Mouse (Mus musculus) heart, adult 2 months (tissue): ENCODE data around the gene Arhgef25. TPM values are rescaled to one million over a fixed set of nuclear protein-coding genes. Genes with fewer than 3 reads are reported as not detected.
"Not testable (repeated sequence)": the region's sequence is repeated elsewhere in the genome, so short reads cannot be mapped to it uniquely, and the experiment has no call there.

Source experiments
- DNase-seq, 2 experiments: peaks; one replicate each; pipeline ENCODE4 v3.0.0; 2021
- H3K27ac ChIP-seq: fragments of 200-600 bp; 2 replicates; pipeline ENCODE4 v1.8.1; 2022
- H3K27me3 ChIP-seq: fragments of 200-500 bp; 2 replicates; pipeline ENCODE4 v1.6.1; 2012; ENCODE audit warnings: mild to moderate bottlenecking, low read length, inconsistent platforms, mixed read lengths; ENCODE audit not compliant: control insufficient read depth, insufficient read depth
- H3K36me3 ChIP-seq: fragments of 200-500 bp; 2 replicates; pipeline ENCODE4 v1.6.1; 2012; ENCODE audit warnings: low read length, inconsistent platforms; ENCODE audit not compliant: control insufficient read depth, insufficient read depth
- H3K4me1 ChIP-seq: fragments of 200-500 bp; 2 replicates; pipeline ENCODE4 v1.6.1; 2011; ENCODE audit warnings: low read length; ENCODE audit not compliant: control insufficient read depth, insufficient read depth
- H3K4me3 ChIP-seq: fragments of 200-600 bp; 2 replicates; pipeline ENCODE4 v1.8.1; 2022
- H3K79me2 ChIP-seq: fragments of 200-500 bp; replicated peaks from 2 replicates; pipeline ENCODE4 v1.6.1; 2012; ENCODE audit warnings: mild to moderate bottlenecking, inconsistent platforms, low read length, moderate library complexity, mixed read lengths; ENCODE audit not compliant: control insufficient read depth, insufficient read depth
- H3K9ac ChIP-seq: fragments of 200-500 bp; 2 replicates; pipeline ENCODE4 v1.6.1; 2012; ENCODE audit warnings: low read depth, mild to moderate bottlenecking, control low read depth, inconsistent platforms, low read length, mixed read lengths
- CTCF ChIP-seq: fragments of 200-600 bp; IDR thresholded peaks from 2 replicates; pipeline ENCODE4 v1.8.1; 2022; ENCODE audit warnings: antibody characterized with exemption, mild to moderate bottlenecking, moderate library complexity
- EP300 ChIP-seq: fragments of 200-500 bp; IDR thresholded peaks from 2 replicates; pipeline ENCODE4 v1.6.1; 2011; ENCODE audit warnings: low read depth, low read length, control low read depth; ENCODE audit not compliant: insufficient read depth
- POLR2A ChIP-seq: fragments of 200-500 bp; IDR thresholded peaks from 2 replicates; pipeline ENCODE4 v1.6.1; 2011; ENCODE audit warnings: mild to moderate bottlenecking, low read depth, low read length, control low read depth; ENCODE audit not compliant: insufficient read depth
- WGBS: fragments of 180-500 bp; shearing (Covaris S2); methylation state at CpG from one replicate; pipeline ENCODE4 v1.1.7; 2018; 5-methylcytosine and 5-hydroxymethylcytosine counted together
- intact Hi-C: fragments of 180-260 bp; cut with DNase I; formaldehyde crosslinking; loops from one replicate; pipeline ENCODE4 v1.15.1; 2025
- polyA plus RNA-seq: library from polyadenylated mRNA; depleted of rRNA; stranded (reverse); fragments of >200 nt; gene quantifications from 2 replicates; pipeline ENCODE4 v1.2.3, GENCODE M21; 2012
- total RNA-seq, 2 experiments: library from RNA; stranded (reverse); gene quantifications; 2 replicates each; pipeline ENCODE4 v1.2.3; 2021

Arhgef25 gene
- total and polyA plus RNA-seq, 3 experiments, result 9.8 to 18.2 (median 10.1) TPM

DNA sequence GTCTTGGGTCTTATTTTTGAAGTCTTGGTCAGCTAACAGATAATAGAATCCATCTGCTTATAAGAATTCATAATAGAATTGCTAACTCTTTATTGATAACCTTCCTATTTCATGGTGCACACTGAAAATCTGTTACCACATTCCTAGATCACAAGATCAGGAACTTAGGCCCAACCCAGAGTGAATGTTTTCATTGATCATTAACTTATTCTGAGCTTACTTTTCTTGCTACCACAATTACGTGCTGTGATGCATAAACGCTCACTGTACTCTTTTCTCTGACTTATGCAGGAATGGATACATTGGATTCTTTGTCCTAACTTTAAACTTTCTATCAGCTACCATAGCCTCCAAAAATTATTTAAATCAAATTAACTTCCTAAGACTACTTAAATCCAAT lies 35.6 kb downstream of the Arhgef25 start:
- Histone ChIP-seq H3K27me3 (no peaks in the 10 kb centered on the region), H3K79me2 (no peaks in the 10 kb centered on the region), H3K27ac (no peak overlapping the region), H3K4me1 (no peaks in the 10 kb centered on the region), H3K4me3 (no peak overlapping the region), H3K36me3 (no peaks in the 10 kb centered on the region), H3K9ac (no peak overlapping the region)
- WGBS, result 97% methylated on average over 2 of the region's 2 CpGs
- DNase-seq, result no peak
- TF ChIP-seq CTCF, result no peak
- no peak for TF ChIP-seq EP300
- no peak for TF ChIP-seq POLR2A
- intact Hi-C loops, result no loop called here

DNA sequence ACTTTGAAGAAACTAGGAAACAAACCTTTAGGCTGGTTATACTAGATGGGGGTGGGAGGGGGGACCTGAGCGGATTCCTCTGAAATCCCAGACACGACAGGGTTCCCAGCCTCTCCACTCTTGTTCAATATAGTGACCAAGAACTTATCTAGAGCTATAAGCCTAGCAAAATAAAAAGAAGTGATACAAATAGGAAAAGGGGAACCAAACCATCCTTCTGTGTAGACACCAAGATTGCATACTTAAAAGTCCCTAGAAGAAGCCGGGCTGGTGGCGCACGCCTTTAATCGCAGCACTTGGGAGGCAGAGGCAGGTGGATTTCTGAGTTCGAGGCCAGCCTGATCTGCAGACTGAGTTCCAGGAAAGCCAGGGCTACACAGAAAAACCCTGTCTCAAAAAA lies 36.6 kb downstream of the Arhgef25 start:
- TF ChIP-seq EP300 (no peak), CTCF (no peak), POLR2A (no peak)
- WGBS, result 93% methylated on average over 7 of the region's 7 CpGs
- Histone ChIP-seq H3K9ac (no peak overlapping the region), H3K4me3 (no peak overlapping the region), H3K79me2 (no peaks in the 10 kb centered on the region), H3K27ac (no peak overlapping the region), H3K36me3 (no peaks in the 10 kb centered on the region), H3K4me1 (no peaks in the 10 kb centered on the region), H3K27me3 (no peaks in the 10 kb centered on the region)
- intact Hi-C loops, result no loop called here
- no peak for DNase-seq

DNA sequence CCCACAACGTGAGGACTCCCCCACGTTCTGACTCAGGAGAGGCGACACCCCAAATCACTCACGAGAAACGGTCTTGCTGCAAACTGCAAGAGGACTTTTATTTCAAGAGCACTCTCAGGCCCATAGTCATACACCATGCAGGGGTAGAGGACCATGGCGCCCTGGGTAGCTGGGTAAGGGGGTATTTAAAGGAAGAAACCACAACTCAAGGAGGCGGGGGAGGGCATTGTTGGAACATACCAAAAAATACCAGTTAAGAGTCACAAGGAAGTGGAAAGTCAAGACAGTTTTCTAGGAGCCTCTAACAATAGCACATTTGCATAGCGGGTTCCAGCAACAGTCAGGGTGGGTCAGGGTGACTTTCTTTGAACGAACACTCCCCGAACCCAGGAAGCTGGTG lies 37.3 kb downstream of the Arhgef25 start:
- 82% methylated on average over 10 of the region's 10 CpGs for WGBS
- H3K36me3 ChIP-seq, H3K27ac ChIP-seq, H3K9ac ChIP-seq, intact Hi-C loops, DNase-seq, H3K27me3 ChIP-seq, H3K4me1 ChIP-seq, H3K79me2 ChIP-seq, H3K4me3 ChIP-seq: not testable (repeated sequence)

DNA sequence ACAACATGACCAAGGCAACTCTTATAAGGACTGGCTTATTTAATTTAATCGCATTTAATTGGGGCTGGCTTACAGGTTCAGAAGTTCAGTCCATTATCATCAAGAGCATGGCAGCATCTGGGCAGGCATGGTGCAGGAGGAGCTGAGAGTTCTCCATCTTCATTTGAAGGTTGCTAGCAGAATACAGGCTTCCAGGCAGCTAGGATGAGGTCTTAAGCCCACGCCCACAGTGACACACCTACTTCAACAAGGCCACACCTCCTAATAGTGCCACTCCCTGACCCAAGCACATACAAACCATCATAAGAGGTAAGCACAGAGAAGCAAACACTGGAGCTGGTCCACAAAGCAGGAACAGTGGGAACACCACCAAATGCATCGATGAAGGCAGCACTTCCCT lies 38.6 kb downstream of the Arhgef25 start:
- H3K36me3 ChIP-seq, DNase-seq, H3K4me3 ChIP-seq, intact Hi-C loops, H3K27me3 ChIP-seq, H3K79me2 ChIP-seq, H3K4me1 ChIP-seq, H3K27ac ChIP-seq, H3K9ac ChIP-seq: not testable (repeated sequence)
- 86% methylated on average over 3 of the region's 3 CpGs for WGBS

DNA sequence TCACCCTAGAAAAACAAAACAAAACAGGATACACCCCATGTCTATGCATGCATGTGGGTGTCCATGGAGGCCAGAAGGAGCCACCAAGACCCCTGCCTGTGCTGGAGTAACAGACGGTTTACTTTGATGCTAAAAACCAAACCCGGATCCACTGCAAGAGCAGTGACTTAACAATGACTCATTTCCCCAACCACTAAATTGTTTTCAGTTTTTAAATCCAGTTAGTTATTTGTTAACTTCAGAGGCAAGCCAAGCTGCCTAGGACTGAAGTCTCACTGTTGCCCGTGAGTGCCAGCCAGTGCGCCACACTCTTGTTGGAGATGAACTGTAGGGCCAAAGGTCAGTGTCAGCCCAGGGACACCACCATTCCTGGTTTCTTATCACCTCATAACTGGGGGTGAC lies 39.4 kb downstream of the Arhgef25 start:
- 66% methylated on average over 4 of the region's 4 CpGs for WGBS
- Histone ChIP-seq H3K79me2 (no peaks in the 10 kb centered on the region), H3K9ac (no peak overlapping the region), H3K4me3 (no peak overlapping the region), H3K4me1 (no peaks in the 10 kb centered on the region), H3K27me3 (no peaks in the 10 kb centered on the region), H3K27ac (no peak overlapping the region), H3K36me3 (no peaks in the 10 kb centered on the region)
- TF ChIP-seq CTCF, result no peak
- no peak for TF ChIP-seq POLR2A
- TF ChIP-seq EP300, result no peak
- intact Hi-C loops, result no loop called here
- no peak for DNase-seq

DNA sequence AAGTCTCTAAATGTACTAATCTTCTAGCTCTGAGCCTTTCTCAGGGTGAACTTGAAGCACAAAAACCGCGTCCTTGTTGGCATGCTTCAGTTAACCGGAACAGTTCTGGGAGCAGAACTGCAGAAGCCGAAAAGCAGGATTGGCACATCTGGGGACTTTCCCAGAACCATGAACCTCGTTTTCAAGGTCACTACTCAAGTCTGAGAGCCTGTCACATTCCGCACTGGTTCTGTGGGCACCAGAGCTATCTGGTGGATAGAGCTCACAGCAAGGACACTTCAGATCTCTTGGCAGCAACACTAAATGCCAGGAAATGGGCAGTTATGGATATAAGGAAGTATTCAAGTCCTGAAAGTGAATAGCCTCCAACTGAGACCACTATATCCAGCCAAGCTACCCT lies 42.7 kb downstream of the Arhgef25 start:
- no peak overlapping the region for H3K9ac ChIP-seq
- WGBS, result 56% methylated on average over 6 of the region's 6 CpGs
- no peaks in the 10 kb centered on the region for H3K4me1 ChIP-seq
- no peak for DNase-seq
- H3K4me3 ChIP-seq, result no peak overlapping the region
- H3K27ac ChIP-seq, result no peak overlapping the region
- no peaks in the 10 kb centered on the region for H3K36me3 ChIP-seq
- intact Hi-C loops, result no loop called here
- H3K27me3 ChIP-seq, result no peaks in the 10 kb centered on the region
- TF ChIP-seq POLR2A, result no peak
- TF ChIP-seq CTCF, result no peak
- no peak for TF ChIP-seq EP300
- H3K79me2 ChIP-seq, result no peaks in the 10 kb centered on the region

DNA sequence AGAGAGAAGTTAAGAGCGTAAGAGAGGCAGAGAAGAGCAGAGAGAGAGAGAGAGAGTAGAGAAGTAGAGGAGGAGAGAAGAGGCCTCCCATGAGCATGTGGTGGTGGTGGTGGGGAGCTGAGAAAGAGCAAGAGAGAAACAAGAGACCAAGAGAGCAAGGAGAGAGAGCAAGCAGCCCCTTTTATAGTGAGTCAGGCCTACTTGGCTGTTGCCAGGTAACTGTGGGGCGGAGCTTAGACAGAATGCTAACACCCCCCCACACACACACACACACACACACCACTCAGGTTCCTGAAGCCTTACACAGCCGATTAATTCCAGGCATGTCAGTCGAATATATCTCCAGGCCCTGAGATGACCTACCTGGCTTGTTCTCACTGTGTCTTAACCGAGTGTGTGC lies 44.6 kb downstream of the Arhgef25 start:
- H3K27ac ChIP-seq, result no peak overlapping the region
- intact Hi-C loops, result no loop called here
- H3K9ac ChIP-seq, result no peak overlapping the region
- no peaks in the 10 kb centered on the region for H3K79me2 ChIP-seq
- no peak for DNase-seq
- H3K4me3 ChIP-seq, result no peak overlapping the region
- no peaks in the 10 kb centered on the region for H3K4me1 ChIP-seq
- WGBS, result 74% methylated on average over 5 of the region's 5 CpGs
- H3K36me3 ChIP-seq, result no peaks in the 10 kb centered on the region
- H3K27me3 ChIP-seq, result no peaks in the 10 kb centered on the region
- TF ChIP-seq EP300 (no peak), POLR2A (no peak), CTCF (no peak)
